Comparison of ENCODE assay signal across 22 mouse cellular contexts in the genomic region with DNA sequence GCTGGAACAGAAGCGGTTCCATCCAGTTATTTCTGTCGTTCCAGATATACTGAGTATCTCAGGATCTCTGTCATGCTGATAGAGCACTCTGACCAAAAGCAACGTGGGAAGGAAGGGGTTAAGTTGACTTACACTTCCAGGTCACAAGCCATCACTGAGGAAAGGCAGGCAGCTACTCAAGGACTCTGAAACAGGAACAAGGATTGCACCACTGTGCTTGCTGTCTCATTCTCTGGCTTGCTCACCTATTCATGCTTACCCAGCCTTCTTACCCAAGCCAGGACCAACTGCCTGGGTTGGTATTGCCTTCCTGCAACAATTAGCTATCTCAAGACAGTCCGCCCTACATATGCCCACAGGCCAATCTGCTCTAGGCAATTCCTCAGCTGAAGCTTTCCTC. TPM values are rescaled to one million over a fixed set of nuclear protein-coding genes. Genes with fewer than 3 reads are reported as not detected.
DNase-seq lines count a peak whose midpoint lies in the region; ATAC-seq and TF ChIP-seq lines count a peak whose summit lies in the region.
"Had no signal": no experiment of that assay in that cellular context is flagged by ENCODE, and none has a peak within 500 bp of the region (broad histone marks: within the 10 kb centered on the region; RNA-seq: fewer than 3 reads in every experiment).

No protein-coding gene starts in this region.

- WGBS in liver, postnatal 0 days (ENCODE audit: insufficient replicate concordance) = 51% methylated on average over 4 of the region's 4 CpGs
- WGBS in bone marrow, adult 2 months = 50% methylated on average over 4 of the region's 4 CpGs
- 44% methylated on average over 4 of the region's 4 CpGs for WGBS in small intestine, adult 2 months

- TF ChIP-seq CTCF in liver, postnatal 0 days (IDR thresholded peaks at IDR 0.05; ENCODE audit: low read depth) = no peak
- no peak for TF ChIP-seq CTCF in bone marrow, adult 2 months (IDR thresholded peaks at IDR 0.05; ENCODE audit: control insufficient read depth, insufficient read depth, low read length)
- no peak for TF ChIP-seq CTCF in small intestine, adult 2 months (IDR thresholded peaks at IDR 0.05; ENCODE audit: extremely low read depth, insufficient read length, insufficient replicate concordance, low read depth, low read length)

- no peak for TF ChIP-seq POLR2A in bone marrow, adult 2 months (IDR thresholded peaks at IDR 0.05; ENCODE audit: borderline replicate concordance, control insufficient read depth, low read depth, low read length)
- no peak for TF ChIP-seq POLR2A in small intestine, adult 2 months (IDR thresholded peaks at IDR 0.05; ENCODE audit: low read depth, low read length)

- peak; percentile 26 for DNase-seq in liver, postnatal 0 days
- DNase-seq in liver (no peak), adipocyte (ENCODE audit: low spot score) (no peak)
- no peak for DNase-seq in right cerebral cortex, postnatal 4 days
- no peak for DNase-seq in heart, postnatal 36 days
- DNase-seq: cerebellum, adult 11 months; cerebellum, postnatal 36 days; forebrain, postnatal 0 days; gastrocnemius, postnatal 10 days; left cerebral cortex, postnatal 4 days; thymus, adult 2 months had no signal

- H3K4me1 ChIP-seq in liver, postnatal 0 days (ENCODE audit: insufficient read depth) = peaks cover 4% of the 10 kb centered on the region; the same call in 1 of the 2 replicates
- H3K4me1 ChIP-seq in bone marrow, adult 2 months (ENCODE audit: control insufficient read depth, insufficient read depth, low read length) = peaks cover 1% of the 10 kb centered on the region; the same call in 1 of the 2 replicates
- H3K4me1 ChIP-seq in small intestine, adult 2 months (ENCODE audit: control insufficient read depth, insufficient read depth, insufficient read length, low read length) = peaks cover 3% of the 10 kb centered on the region; the same call in 1 of the 2 replicates
- H3K4me1 ChIP-seq: midbrain, embryonic 15.5 days; neural tube, embryonic 12.5 days had no signal

- intact Hi-C loops in heart, postnatal 36 days (cut with DNase I) = no loop called here

- no peak overlapping the region for H3K9ac ChIP-seq in liver, postnatal 0 days (replicated peaks)
- H3K9ac ChIP-seq: forebrain, postnatal 0 days; liver, embryonic 14.5 days; midbrain, embryonic 15.5 days; neural tube, embryonic 12.5 days had no signal

- no peaks in the 10 kb centered on the region for H3K36me3 ChIP-seq in liver, postnatal 0 days (replicated peaks; ENCODE audit: insufficient read depth, low read length)
- no peaks in the 10 kb centered on the region for H3K36me3 ChIP-seq in small intestine, adult 2 months (ENCODE audit: control insufficient read depth, insufficient read depth, low read length)
- H3K36me3 ChIP-seq: midbrain, embryonic 15.5 days; neural tube, embryonic 12.5 days had no signal

- no peaks in the 10 kb centered on the region for H3K27me3 ChIP-seq in liver, postnatal 0 days (ENCODE audit: insufficient read depth, low read length)
- no peaks in the 10 kb centered on the region for H3K27me3 ChIP-seq in small intestine, adult 2 months (ENCODE audit: control insufficient read depth, insufficient read depth, low read length)
- H3K27me3 ChIP-seq: midbrain, embryonic 15.5 days; neural tube, embryonic 12.5 days had no signal

- H3K4me3 ChIP-seq in liver, postnatal 0 days (ENCODE audit: low read depth, low read length) = no peak overlapping the region
- H3K4me3 ChIP-seq in bone marrow, adult 2 months (replicated peaks; ENCODE audit: control insufficient read depth, low read depth, low read length) = no peak overlapping the region
- H3K4me3 ChIP-seq in small intestine, adult 2 months (ENCODE audit: low read depth, low read length) = peak overlapping the region; percentile 30; the same call in 1 of the 2 replicates
- H3K4me3 ChIP-seq: midbrain, embryonic 15.5 days; neural tube, embryonic 12.5 days had no signal

- no peak for TF ChIP-seq EP300 in liver, postnatal 0 days (IDR thresholded peaks at IDR 0.05; ENCODE audit: low read depth)

- H3K4me2 ChIP-seq in liver, postnatal 0 days (ENCODE audit: low read depth, low read length) = peak overlapping the region; percentile 41; the same call in 1 of the 2 replicates
- H3K4me2 ChIP-seq: midbrain, embryonic 15.5 days; neural tube, embryonic 12.5 days had no signal

- ATAC-seq in liver, postnatal 0 days = peak; percentile 44; the same call in 1 of the 2 replicates
- ATAC-seq in granulocyte monocyte progenitor cell, adult 5-6 weeks (replicated peaks; ENCODE audit: poor library complexity, severe bottlenecking) = peak; percentile 99
- ATAC-seq: activated CD4-positive, CD25-positive, alpha-beta regulatory T cell, adult 4 months; CD4-positive, CD25-positive, alpha-beta regulatory T cell, adult 4 months; forebrain, postnatal 0 days; hindbrain, postnatal 0 days; midbrain, embryonic 15.5 days had no signal

- H3K9me3 ChIP-seq in liver, postnatal 0 days (ENCODE audit: low read length) = no peaks in the 10 kb centered on the region
- H3K9me3 ChIP-seq: midbrain, embryonic 15.5 days; neural tube, embryonic 12.5 days had no signal

- no peak overlapping the region for H3K27ac ChIP-seq in liver, postnatal 0 days (ENCODE audit: low read depth)
- H3K27ac ChIP-seq in bone marrow, adult 2 months (ENCODE audit: control insufficient read depth, insufficient read depth, low read depth, low read length, poor library complexity) = peak overlapping the region; percentile 64; the same call in 1 of the 2 replicates
- H3K27ac ChIP-seq in small intestine, adult 2 months (ENCODE audit: insufficient read depth, low read depth, low read length) = no peak overlapping the region
- H3K27ac ChIP-seq: hindbrain, postnatal 0 days; kidney, postnatal 0 days; liver, embryonic 14.5 days; midbrain, embryonic 15.5 days; neural tube, embryonic 12.5 days had no signal

RNA-seq across cellular contexts. Expression of a gene that starts 31.0 kb away (rescaled TPM):
- 0.06 TPM in 1 of 2 replicates, not detected in the other for polyA plus RNA-seq in liver, postnatal 0 days (2015; fragmentation: Nextera tagmentation; extraction: Ambion mirVana)
- polyA plus RNA-seq in bone marrow, adult 2 months (2011; ENCODE audit: insufficient read depth, insufficient read length, low replicate concordance, missing spikeins) = not detected in 2 replicates
- not detected in 2 replicates for total RNA-seq in granulocyte monocyte progenitor cell, adult 5-6 weeks (2014; fragmentation: Nextera tagmentation)
- total RNA-seq in granulocyte monocyte progenitor cell, adult 5-6 weeks (2017) = not detected in 2 replicates
- 0.06 TPM in 1 of 2 replicates, not detected in the other for polyA plus RNA-seq in small intestine, adult 2 months (2012; rRNA removed)
- not detected for total RNA-seq in heart, postnatal 36 days (2021)
- total RNA-seq: forebrain, postnatal 0 days; gastrocnemius, postnatal 10 days; hindbrain, postnatal 0 days had no signal
- polyA plus RNA-seq: CD4-positive, CD25-positive, alpha-beta regulatory T cell, adult 4 months; heart, postnatal 0 days; hindbrain, postnatal 0 days; liver, embryonic 14.5 days; midbrain, embryonic 15.5 days; neural tube, embryonic 12.5 days; thymus, adult 2 months had no signal

RNA-seq across cellular contexts. Expression of a gene that starts 31.1 kb away (rescaled TPM):
- 6.7 and 8.1 TPM in 2 replicates for polyA plus RNA-seq in liver, postnatal 0 days (2015; fragmentation: Nextera tagmentation; extraction: Ambion mirVana)
- 8.6 and 10.4 TPM in 2 replicates for polyA plus RNA-seq in bone marrow, adult 2 months (2011; ENCODE audit: insufficient read depth, insufficient read length, low replicate concordance, missing spikeins)
- 39.9 and 44.1 TPM in 2 replicates for total RNA-seq in granulocyte monocyte progenitor cell, adult 5-6 weeks (2014; fragmentation: Nextera tagmentation)
- total RNA-seq in granulocyte monocyte progenitor cell, adult 5-6 weeks (2017) = 35.2 and 45.1 TPM in 2 replicates
- 2.1 and 3.6 TPM in 2 replicates for polyA plus RNA-seq in small intestine, adult 2 months (2012; rRNA removed)
- 10 to 100 TPM; 14.4 to 16.5 TPM for total RNA-seq in heart, postnatal 36 days (2021)

RNA-seq across cellular contexts. Expression of a gene that starts 57.4 kb away (rescaled TPM):
- not detected in 2 replicates for polyA plus RNA-seq in liver, postnatal 0 days (2015; fragmentation: Nextera tagmentation; extraction: Ambion mirVana)
- polyA plus RNA-seq in bone marrow, adult 2 months (2011; ENCODE audit: insufficient read depth, insufficient read length, low replicate concordance, missing spikeins) = not detected in 2 replicates
- total RNA-seq in granulocyte monocyte progenitor cell, adult 5-6 weeks (2014; fragmentation: Nextera tagmentation) = 1.7 TPM in 1 of 2 replicates, not detected in the other
- total RNA-seq in granulocyte monocyte progenitor cell, adult 5-6 weeks (2017) = 1.6 TPM in 1 of 2 replicates, not detected in the other
- 0.10 TPM in 1 of 2 replicates, not detected in the other for polyA plus RNA-seq in small intestine, adult 2 months (2012; rRNA removed)
- total RNA-seq in heart, postnatal 36 days (2021) = under 1 TPM in 1 of 2 experiments, not detected in 1; 0.25 TPM
- polyA plus RNA-seq: activated CD4-positive, CD25-positive, alpha-beta regulatory T cell, adult 4 months; heart, postnatal 0 days; hindbrain, postnatal 0 days; midbrain, embryonic 15.5 days; neural tube, embryonic 12.5 days had no signal
